Comparison of ENCODE assay signal across 14 mouse cellular contexts in genomic region chr1:21749297-21749696, GRCm38 (mm10).
"Had no signal": no experiment of that assay in that cellular context is flagged by ENCODE, and none has a peak within 500 bp of the region (broad histone marks: within the 10 kb centered on the region; RNA-seq: fewer than 3 reads in every experiment).

No protein-coding gene starts in this region.

- DNase-seq: kidney, postnatal 10 days; kidney, postnatal 4 days; left cerebral cortex, postnatal 4 days; lung, adult 18-20 months; midbrain, embryonic 14.5 days; right cerebral cortex, adult 18-20 months; right cerebral cortex, postnatal 25 days; thymus, postnatal 4 days had no signal

- H3K36me3 ChIP-seq: limb, embryonic 13.5 days; neural tube, embryonic 15.5 days had no signal

- H3K4me2 ChIP-seq: limb, embryonic 13.5 days; neural tube, embryonic 15.5 days had no signal

- H3K4me1 ChIP-seq: limb, embryonic 13.5 days; neural tube, embryonic 15.5 days had no signal

- H3K27ac ChIP-seq: layer of hippocampus, adult 2 months; limb, embryonic 13.5 days; liver, embryonic 14.5 days; neural tube, embryonic 15.5 days; stomach, postnatal 0 days had no signal

- H3K9me3 ChIP-seq: limb, embryonic 13.5 days; neural tube, embryonic 15.5 days had no signal

- H3K27me3 ChIP-seq: limb, embryonic 13.5 days; neural tube, embryonic 15.5 days had no signal

- H3K9ac ChIP-seq: limb, embryonic 13.5 days; liver, embryonic 14.5 days; neural tube, embryonic 15.5 days had no signal

- H3K4me3 ChIP-seq: layer of hippocampus, adult 2 months; limb, embryonic 13.5 days; myocyte; neural tube, embryonic 15.5 days had no signal
